Mouse (Mus musculus): Measurements from ENCODE around the gene Gm13272. TPM values are rescaled to one million over a fixed set of nuclear protein-coding genes. Genes with fewer than 3 reads are reported as not detected.

The Gm13272 gene
- polyA plus RNA-seq (2015; fragmentation: Illumina TruSeq; extraction: RNeasy Lipid Tissue Mini Kit (QIAGEN cat#74804); ENCODE audit: insufficient read depth, low read depth, low replicate concordance): not detected

GRCm38 (mm10) chr4:88779550-88779949, at the start of gene Gm13272:
Gm13272 (plus strand) TSS chr4:88779850.

DNA sequence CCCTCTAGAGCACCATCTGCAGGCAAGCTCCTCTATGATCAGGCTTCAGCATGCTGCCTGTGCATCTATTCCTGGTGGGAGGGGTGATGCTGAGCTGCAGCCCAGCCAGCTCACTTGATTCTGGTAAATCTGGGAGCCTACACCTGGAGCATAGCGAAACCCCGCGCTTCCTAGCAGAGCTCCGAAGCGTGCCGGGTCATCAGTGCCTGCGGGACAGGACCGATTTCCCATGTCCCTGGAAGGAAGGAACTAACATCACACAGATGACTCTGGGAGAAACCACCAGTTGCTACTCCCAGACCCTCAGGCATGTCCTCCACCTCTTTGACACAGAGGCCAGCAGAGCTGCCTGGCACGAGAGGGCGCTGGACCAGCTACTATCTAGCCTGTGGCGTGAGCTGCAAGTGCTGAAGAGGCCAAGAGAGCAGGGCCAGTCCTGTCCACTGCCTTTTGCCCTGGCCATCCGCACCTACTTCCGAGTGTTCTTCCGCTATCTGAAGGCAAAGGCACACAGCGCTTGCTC, 24.8 kb upstream of the Gm13272 start, which contains the start of gene Gm13271:
Gene Gm13271, plus strand, starts transcription at position 51 of the 523 bp plus-strand sequence.

DNA sequence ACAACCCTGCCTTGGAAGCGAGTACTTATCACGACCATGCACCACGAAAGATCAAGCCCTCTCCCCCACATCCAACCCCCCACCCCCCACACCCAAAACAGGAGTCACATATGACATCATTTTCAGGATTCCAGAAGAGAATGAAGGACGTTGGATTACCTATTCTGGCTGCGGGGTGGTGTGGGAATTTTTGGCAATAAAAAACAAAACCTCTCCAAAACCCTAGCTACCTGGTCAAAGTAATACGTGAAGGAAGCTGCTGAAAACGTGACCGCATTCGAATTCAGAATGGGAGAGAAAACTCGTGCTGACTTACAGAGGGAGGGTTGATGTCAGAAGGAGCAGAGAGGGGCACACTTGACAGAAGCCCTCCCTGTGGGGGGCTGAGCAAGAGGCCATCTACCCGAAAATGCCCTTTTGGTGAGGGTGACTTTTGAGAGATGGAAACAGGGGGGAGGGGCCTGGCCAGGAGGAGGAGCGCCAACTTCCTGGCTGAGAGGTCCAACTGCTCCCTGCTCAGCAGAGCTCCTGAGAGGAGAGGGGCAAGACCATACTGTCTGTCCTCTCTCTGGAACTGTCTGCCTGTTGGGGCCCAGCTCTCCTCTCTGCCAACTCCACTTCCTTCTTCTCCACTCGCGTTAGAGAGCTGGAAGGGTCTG, 19.9 kb upstream of the Gm13272 start, which contains the start of gene Gm13283:
Gene Gm13283, plus strand, starts transcription at position 510 of the 659 bp plus-strand sequence.

DNA sequence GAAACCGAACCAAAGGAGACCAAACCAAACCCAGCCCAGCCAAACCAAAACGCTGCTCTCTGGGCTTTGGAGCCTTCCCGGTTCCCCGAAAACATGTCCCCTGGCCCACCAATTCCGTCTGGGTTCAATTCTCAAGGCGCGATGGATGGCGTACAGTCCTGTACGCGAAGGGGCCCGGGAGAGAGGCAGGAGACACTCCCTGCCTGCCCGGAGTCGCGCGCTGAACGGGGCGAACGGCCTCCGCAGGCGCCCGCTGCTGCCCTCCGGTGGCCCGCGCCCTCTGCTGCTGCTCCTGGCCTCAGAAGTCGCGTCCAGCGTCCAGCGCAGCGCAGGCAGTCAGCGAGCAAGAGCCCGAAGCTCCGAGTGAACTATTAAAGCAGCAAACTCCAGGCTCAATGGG, 6.1 kb upstream of the Gm13272 start, which contains the start of gene Gm13290:
Gene Gm13290, plus strand, starts transcription at position 301 of the 400 bp plus-strand sequence.

DNA sequence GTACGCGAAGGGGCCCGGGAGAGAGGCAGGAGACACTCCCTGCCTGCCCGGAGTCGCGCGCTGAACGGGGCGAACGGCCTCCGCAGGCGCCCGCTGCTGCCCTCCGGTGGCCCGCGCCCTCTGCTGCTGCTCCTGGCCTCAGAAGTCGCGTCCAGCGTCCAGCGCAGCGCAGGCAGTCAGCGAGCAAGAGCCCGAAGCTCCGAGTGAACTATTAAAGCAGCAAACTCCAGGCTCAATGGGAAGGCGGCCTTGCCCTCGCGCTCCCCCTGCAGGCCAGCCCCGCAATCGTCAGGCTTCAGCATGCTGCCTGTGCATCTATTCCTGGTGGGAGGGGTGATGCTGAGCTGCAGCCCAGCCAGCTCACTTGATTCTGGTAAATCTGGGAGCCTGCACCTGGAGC, 3.0 kb upstream of the Gm13272 start, which contains the start of gene Gm13289:
Gene Gm13289, plus strand, starts transcription at position 301 of the 400 bp plus-strand sequence.

GRCm38 (mm10) chr4:88781831-88782230, 2.2 kb downstream of the Gm13272 start, which contains the start of gene Ifnz:
Ifnz (plus strand) TSS chr4:88782131.

GRCm38 (mm10) chr4:88785409-88785808, 5.8 kb downstream of the Gm13272 start, which contains the start of gene Gm13276:
Gm13276 (plus strand) TSS chr4:88785709.

DNA sequence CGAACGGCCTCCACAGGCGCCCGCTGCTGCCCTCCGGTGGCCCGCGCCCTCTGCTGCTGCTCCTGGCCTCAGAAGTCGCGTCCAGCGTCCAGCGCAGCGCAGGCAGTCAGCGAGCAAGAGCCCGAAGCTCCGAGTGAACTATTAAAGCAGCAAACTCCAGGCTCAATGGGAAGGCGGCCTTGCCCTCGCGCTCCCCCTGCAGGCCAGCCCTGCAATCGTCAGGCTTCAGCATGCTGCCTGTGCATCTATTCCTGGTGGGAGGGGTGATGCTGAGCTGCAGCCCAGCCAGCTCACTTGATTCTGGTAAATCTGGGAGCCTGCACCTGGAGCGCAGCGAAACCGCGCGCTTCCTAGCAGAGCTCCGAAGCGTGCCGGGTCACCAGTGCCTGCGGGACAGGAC, 8.8 kb downstream of the Gm13272 start, which contains the start of gene Gm13277:
Gene Gm13277, plus strand, starts transcription at position 231 of the 400 bp plus-strand sequence.

DNA sequence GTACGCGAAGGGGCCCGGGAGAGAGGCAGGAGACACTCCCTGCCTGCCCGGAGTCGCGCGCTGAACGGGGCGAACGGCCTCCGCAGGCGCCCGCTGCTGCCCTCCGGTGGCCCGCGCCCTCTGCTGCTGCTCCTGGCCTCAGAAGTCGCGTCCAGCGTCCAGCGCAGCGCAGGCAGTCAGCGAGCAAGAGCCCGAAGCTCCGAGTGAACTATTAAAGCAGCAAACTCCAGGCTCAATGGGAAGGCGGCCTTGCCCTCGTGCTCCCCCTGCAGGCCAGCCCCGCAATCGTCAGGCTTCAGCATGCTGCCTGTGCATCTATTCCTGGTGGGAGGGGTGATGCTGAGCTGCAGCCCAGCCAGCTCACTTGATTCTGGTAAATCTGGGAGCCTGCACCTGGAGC, 11.6 kb downstream of the Gm13272 start, which contains the start of gene Gm13278:
Gene Gm13278, plus strand, starts transcription at position 301 of the 400 bp plus-strand sequence.

DNA sequence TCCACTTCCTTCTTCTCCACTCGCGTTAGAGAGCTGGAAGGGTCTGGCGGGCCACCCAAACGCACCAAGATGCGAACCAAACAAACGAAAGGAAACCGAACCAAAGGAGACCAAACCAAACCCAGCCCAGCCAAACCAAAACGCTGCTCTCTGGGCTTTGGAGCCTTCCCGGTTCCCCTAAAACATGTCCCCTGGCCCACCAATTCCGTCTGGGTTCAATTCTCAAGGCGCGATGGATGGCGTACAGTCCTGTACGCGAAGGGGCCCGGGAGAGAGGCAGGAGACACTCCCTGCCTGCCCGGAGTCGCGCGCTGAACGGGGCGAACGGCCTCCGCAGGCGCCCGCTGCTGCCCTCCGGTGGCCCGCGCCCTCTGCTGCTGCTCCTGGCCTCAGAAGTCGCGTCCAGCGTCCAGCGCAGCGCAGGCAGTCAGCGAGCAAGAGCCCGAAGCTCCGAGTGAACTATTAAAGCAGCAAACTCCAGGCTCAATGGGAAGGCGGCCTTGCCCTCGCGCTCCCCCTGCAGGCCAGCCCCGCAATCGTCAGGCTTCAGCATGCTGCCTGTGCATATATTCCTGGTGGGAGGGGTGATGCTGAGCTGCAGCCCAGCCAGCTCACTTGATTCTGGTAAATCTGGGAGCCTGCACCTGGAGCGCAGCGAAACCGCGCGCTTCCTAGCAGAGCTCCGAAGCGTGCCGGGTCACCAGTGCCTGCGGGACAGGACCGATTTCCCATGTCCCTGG, 14.5 kb downstream of the Gm13272 start, which contains the start of gene Gm13275:
Gene Gm13275, plus strand, starts transcription at position 552 of the 740 bp plus-strand sequence.

GRCm38 (mm10) chr4:88797097-88797496, 17.4 kb downstream of the Gm13272 start, which contains the start of gene Gm13279:
Gm13279 (plus strand) TSS chr4:88797397.

DNA sequence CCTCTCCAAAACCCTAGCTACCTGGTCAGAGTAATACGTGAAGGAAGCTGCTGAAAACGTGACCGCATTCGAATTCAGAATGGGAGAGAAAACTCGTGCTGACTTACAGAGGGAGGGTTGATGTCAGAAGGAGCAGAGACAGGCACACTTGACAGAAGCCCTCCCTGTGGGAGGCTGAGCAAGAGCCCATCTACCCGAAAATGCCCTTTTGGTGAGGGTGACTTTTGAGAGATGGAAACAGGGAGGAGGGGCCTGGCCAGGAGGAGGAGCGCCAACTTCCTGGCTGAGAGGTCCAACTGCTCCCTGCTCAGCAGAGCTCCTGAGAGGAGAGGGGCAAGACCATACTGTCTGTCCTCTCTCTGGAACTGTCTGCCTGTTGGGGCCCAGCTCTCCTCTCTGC, 19.7 kb downstream of the Gm13272 start, which contains the start of gene Gm13285:
Gene Gm13285, plus strand, starts transcription at position 301 of the 400 bp plus-strand sequence.

DNA sequence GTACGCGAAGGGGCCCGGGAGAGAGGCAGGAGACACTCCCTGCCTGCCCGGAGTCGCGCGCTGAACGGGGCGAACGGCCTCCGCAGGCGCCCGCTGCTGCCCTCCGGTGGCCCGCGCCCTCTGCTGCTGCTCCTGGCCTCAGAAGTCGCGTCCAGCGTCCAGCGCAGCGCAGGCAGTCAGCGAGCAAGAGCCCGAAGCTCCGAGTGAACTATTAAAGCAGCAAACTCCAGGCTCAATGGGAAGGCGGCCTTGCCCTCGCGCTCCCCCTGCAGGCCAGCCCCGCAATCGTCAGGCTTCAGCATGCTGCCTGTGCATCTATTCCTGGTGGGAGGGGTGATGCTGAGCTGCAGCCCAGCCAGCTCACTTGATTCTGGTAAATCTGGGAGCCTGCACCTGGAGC, 23.3 kb downstream of the Gm13272 start, which contains the start of gene Gm13287:
Gene Gm13287, plus strand, starts transcription at position 301 of the 400 bp plus-strand sequence.

GRCm38 (mm10) chr4:88805231-88805630, 25.6 kb downstream of the Gm13272 start, which contains the start of gene Gm13288:
Gm13288 (plus strand) TSS chr4:88805531.

GRCm38 (mm10) chr4:88815928-88816327, 36.3 kb downstream of the Gm13272 start, which contains the start of gene Ifna7:
Ifna7 (plus strand) TSS chr4:88816228.

DNA sequence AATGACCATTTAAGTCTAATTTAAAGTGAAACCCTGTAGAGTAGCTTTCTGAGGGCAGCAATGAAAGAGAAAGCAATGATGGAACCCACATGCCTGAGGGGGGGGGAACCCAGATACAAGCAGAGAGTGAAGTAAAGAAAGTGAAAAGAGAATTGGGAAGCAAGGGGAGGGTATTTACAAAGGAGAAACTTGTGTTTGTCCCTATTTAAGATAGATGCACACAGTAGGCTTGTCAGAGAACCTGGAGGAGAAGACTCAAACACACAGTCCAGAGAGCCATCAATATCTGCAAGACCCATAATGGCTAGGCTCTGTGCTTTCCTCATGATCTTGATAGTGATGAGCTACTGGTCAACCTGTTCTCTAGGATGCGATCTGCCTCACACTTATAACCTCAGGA, 40.0 kb downstream of the Gm13272 start, which contains the start of gene Ifna11:
Gene Ifna11, plus strand, starts transcription at position 301 of the 400 bp plus-strand sequence.

DNA sequence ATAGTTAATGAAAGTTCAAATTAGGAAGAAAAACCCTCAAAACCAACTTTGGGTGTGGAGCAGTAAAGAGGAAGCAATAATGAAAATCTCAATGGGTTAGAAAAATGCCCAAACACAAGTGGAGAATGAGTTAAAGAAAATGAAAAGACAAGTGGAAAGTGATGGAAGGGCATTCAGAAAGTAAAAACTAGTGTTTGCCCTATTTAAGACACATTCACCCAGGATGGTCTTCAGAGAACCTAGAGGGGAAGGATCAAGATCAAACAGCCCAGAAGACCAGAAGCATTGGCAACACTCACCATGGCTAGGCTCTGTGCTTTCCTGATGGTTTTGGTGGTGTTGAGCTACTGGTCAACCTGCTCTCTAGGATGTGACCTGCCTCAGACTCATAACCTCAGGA, 47.5 kb downstream of the Gm13272 start, which contains the start of gene Ifna6:
Gene Ifna6, plus strand, starts transcription at position 301 of the 400 bp plus-strand sequence.

Other genes with a start within 250 kb of the Gm13272 start
- not detected for gene Ifna15, start 221.6 kb upstream of the Gm13272 start, polyA plus RNA-seq (2015; fragmentation: Illumina TruSeq; extraction: RNeasy Lipid Tissue Mini Kit (QIAGEN cat#74804); ENCODE audit: insufficient read depth, low read depth, low replicate concordance)
- gene Ifna14, start 208.1 kb upstream of the Gm13272 start, polyA plus RNA-seq (2015; fragmentation: Illumina TruSeq; extraction: RNeasy Lipid Tissue Mini Kit (QIAGEN cat#74804); ENCODE audit: insufficient read depth, low read depth, low replicate concordance): not detected
- not detected for gene Ifna9, start 187.5 kb upstream of the Gm13272 start, polyA plus RNA-seq (2015; fragmentation: Illumina TruSeq; extraction: RNeasy Lipid Tissue Mini Kit (QIAGEN cat#74804); ENCODE audit: insufficient read depth, low read depth, low replicate concordance)
- gene Ifna12, start 176.5 kb upstream of the Gm13272 start, polyA plus RNA-seq (2015; fragmentation: Illumina TruSeq; extraction: RNeasy Lipid Tissue Mini Kit (QIAGEN cat#74804); ENCODE audit: insufficient read depth, low read depth, low replicate concordance): not detected
- not detected for gene C87499, start 145.4 kb upstream of the Gm13272 start, polyA plus RNA-seq (2015; fragmentation: Illumina TruSeq; extraction: RNeasy Lipid Tissue Mini Kit (QIAGEN cat#74804); ENCODE audit: insufficient read depth, low read depth, low replicate concordance)
- gene Ifna13, start 135.4 kb upstream of the Gm13272 start, polyA plus RNA-seq (2015; fragmentation: Illumina TruSeq; extraction: RNeasy Lipid Tissue Mini Kit (QIAGEN cat#74804); ENCODE audit: insufficient read depth, low read depth, low replicate concordance): not detected
- not detected for gene Ifna16, start 102.9 kb upstream of the Gm13272 start, polyA plus RNA-seq (2015; fragmentation: Illumina TruSeq; extraction: RNeasy Lipid Tissue Mini Kit (QIAGEN cat#74804); ENCODE audit: insufficient read depth, low read depth, low replicate concordance)
- not detected for gene Ifna2, start 95.9 kb upstream of the Gm13272 start, polyA plus RNA-seq (2015; fragmentation: Illumina TruSeq; extraction: RNeasy Lipid Tissue Mini Kit (QIAGEN cat#74804); ENCODE audit: insufficient read depth, low read depth, low replicate concordance)
- not detected for gene Ifnab, start 88.5 kb upstream of the Gm13272 start, polyA plus RNA-seq (2015; fragmentation: Illumina TruSeq; extraction: RNeasy Lipid Tissue Mini Kit (QIAGEN cat#74804); ENCODE audit: insufficient read depth, low read depth, low replicate concordance)
- not detected for gene Gm26566, start 58.0 kb upstream of the Gm13272 start, polyA plus RNA-seq (2015; fragmentation: Illumina TruSeq; extraction: RNeasy Lipid Tissue Mini Kit (QIAGEN cat#74804); ENCODE audit: insufficient read depth, low read depth, low replicate concordance)
- gene Klhl9, start 57.4 kb upstream of the Gm13272 start, polyA plus RNA-seq (2015; fragmentation: Illumina TruSeq; extraction: RNeasy Lipid Tissue Mini Kit (QIAGEN cat#74804); ENCODE audit: insufficient read depth, low read depth, low replicate concordance): 7.4 TPM
- not detected for gene Gm13271, start 25.0 kb upstream of the Gm13272 start, polyA plus RNA-seq (2015; fragmentation: Illumina TruSeq; extraction: RNeasy Lipid Tissue Mini Kit (QIAGEN cat#74804); ENCODE audit: insufficient read depth, low read depth, low replicate concordance)
- gene Gm13283, start 19.7 kb upstream of the Gm13272 start, polyA plus RNA-seq (2015; fragmentation: Illumina TruSeq; extraction: RNeasy Lipid Tissue Mini Kit (QIAGEN cat#74804); ENCODE audit: insufficient read depth, low read depth, low replicate concordance): not detected
- not detected for gene Gm13290, start 6.0 kb upstream of the Gm13272 start, polyA plus RNA-seq (2015; fragmentation: Illumina TruSeq; extraction: RNeasy Lipid Tissue Mini Kit (QIAGEN cat#74804); ENCODE audit: insufficient read depth, low read depth, low replicate concordance)
- gene Gm13289, start 2.9 kb upstream of the Gm13272 start, polyA plus RNA-seq (2015; fragmentation: Illumina TruSeq; extraction: RNeasy Lipid Tissue Mini Kit (QIAGEN cat#74804); ENCODE audit: insufficient read depth, low read depth, low replicate concordance): not detected
- not detected for gene Ifnz, start 2.3 kb downstream of the Gm13272 start, polyA plus RNA-seq (2015; fragmentation: Illumina TruSeq; extraction: RNeasy Lipid Tissue Mini Kit (QIAGEN cat#74804); ENCODE audit: insufficient read depth, low read depth, low replicate concordance)
- not detected for gene Gm13276, start 5.9 kb downstream of the Gm13272 start, polyA plus RNA-seq (2015; fragmentation: Illumina TruSeq; extraction: RNeasy Lipid Tissue Mini Kit (QIAGEN cat#74804); ENCODE audit: insufficient read depth, low read depth, low replicate concordance)
- not detected for gene Gm13277, start 8.8 kb downstream of the Gm13272 start, polyA plus RNA-seq (2015; fragmentation: Illumina TruSeq; extraction: RNeasy Lipid Tissue Mini Kit (QIAGEN cat#74804); ENCODE audit: insufficient read depth, low read depth, low replicate concordance)
- not detected for gene Gm13278, start 11.7 kb downstream of the Gm13272 start, polyA plus RNA-seq (2015; fragmentation: Illumina TruSeq; extraction: RNeasy Lipid Tissue Mini Kit (QIAGEN cat#74804); ENCODE audit: insufficient read depth, low read depth, low replicate concordance)
- not detected for gene Gm13275, start 14.6 kb downstream of the Gm13272 start, polyA plus RNA-seq (2015; fragmentation: Illumina TruSeq; extraction: RNeasy Lipid Tissue Mini Kit (QIAGEN cat#74804); ENCODE audit: insufficient read depth, low read depth, low replicate concordance)
- gene Gm13279, start 17.5 kb downstream of the Gm13272 start, polyA plus RNA-seq (2015; fragmentation: Illumina TruSeq; extraction: RNeasy Lipid Tissue Mini Kit (QIAGEN cat#74804); ENCODE audit: insufficient read depth, low read depth, low replicate concordance): not detected
- gene Gm13285, start 19.8 kb downstream of the Gm13272 start, polyA plus RNA-seq (2015; fragmentation: Illumina TruSeq; extraction: RNeasy Lipid Tissue Mini Kit (QIAGEN cat#74804); ENCODE audit: insufficient read depth, low read depth, low replicate concordance): not detected
- not detected for gene Gm13287, start 23.4 kb downstream of the Gm13272 start, polyA plus RNA-seq (2015; fragmentation: Illumina TruSeq; extraction: RNeasy Lipid Tissue Mini Kit (QIAGEN cat#74804); ENCODE audit: insufficient read depth, low read depth, low replicate concordance)
- not detected for gene Gm13288, start 25.7 kb downstream of the Gm13272 start, polyA plus RNA-seq (2015; fragmentation: Illumina TruSeq; extraction: RNeasy Lipid Tissue Mini Kit (QIAGEN cat#74804); ENCODE audit: insufficient read depth, low read depth, low replicate concordance)
- gene Ifna7, start 36.4 kb downstream of the Gm13272 start, polyA plus RNA-seq (2015; fragmentation: Illumina TruSeq; extraction: RNeasy Lipid Tissue Mini Kit (QIAGEN cat#74804); ENCODE audit: insufficient read depth, low read depth, low replicate concordance): not detected
- not detected for gene Ifna11, start 40.1 kb downstream of the Gm13272 start, polyA plus RNA-seq (2015; fragmentation: Illumina TruSeq; extraction: RNeasy Lipid Tissue Mini Kit (QIAGEN cat#74804); ENCODE audit: insufficient read depth, low read depth, low replicate concordance)
- gene Ifna6, start 47.6 kb downstream of the Gm13272 start, polyA plus RNA-seq (2015; fragmentation: Illumina TruSeq; extraction: RNeasy Lipid Tissue Mini Kit (QIAGEN cat#74804); ENCODE audit: insufficient read depth, low read depth, low replicate concordance): not detected
- not detected for gene Ifna5, start 55.7 kb downstream of the Gm13272 start, polyA plus RNA-seq (2015; fragmentation: Illumina TruSeq; extraction: RNeasy Lipid Tissue Mini Kit (QIAGEN cat#74804); ENCODE audit: insufficient read depth, low read depth, low replicate concordance)
- not detected for gene Ifna4, start 62.0 kb downstream of the Gm13272 start, polyA plus RNA-seq (2015; fragmentation: Illumina TruSeq; extraction: RNeasy Lipid Tissue Mini Kit (QIAGEN cat#74804); ENCODE audit: insufficient read depth, low read depth, low replicate concordance)
- gene Ifna1, start 70.2 kb downstream of the Gm13272 start, polyA plus RNA-seq (2015; fragmentation: Illumina TruSeq; extraction: RNeasy Lipid Tissue Mini Kit (QIAGEN cat#74804); ENCODE audit: insufficient read depth, low read depth, low replicate concordance): not detected
- gene Ifne, start 100.4 kb downstream of the Gm13272 start, polyA plus RNA-seq (2015; fragmentation: Illumina TruSeq; extraction: RNeasy Lipid Tissue Mini Kit (QIAGEN cat#74804); ENCODE audit: insufficient read depth, low read depth, low replicate concordance): not detected

Measured in pancreas, adult 10 weeks (tissue).